Mouse (Mus musculus) ovary, postnatal 10 days (tissue): ENCODE measurements at regions not wholly inside any gene's neighbourhood (a gene's known extent, or its start where the extent isn't known, plus 50 kb on each side); places are given as distances from the start of the nearest gene placed in this dataset.

ENCODE experiments used
- DNase-seq: peaks from one replicate; pipeline ENCODE4 v3.0.0; 2022; ENCODE audit warnings: low spot score

DNA sequence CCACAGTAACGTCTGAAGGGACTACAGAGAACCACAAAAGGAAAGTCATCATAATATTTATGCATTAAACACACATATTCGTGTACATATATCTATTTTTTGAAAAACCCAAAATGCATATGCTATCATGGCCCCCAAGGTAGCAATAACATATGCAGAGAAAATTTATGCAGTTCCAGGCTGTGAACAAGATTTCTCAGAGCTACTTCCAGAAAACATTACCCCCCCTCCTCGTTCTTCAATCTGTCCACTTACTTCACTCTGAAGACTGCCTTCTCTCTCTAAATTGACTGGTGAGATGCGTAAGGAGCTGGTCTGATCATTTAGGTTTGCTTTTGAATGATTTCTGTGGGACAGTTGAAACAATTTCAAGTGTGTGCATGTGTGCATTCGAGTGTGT is 369.3 kb upstream of the Zeb2 start:
- DNase-seq = no peak

- DNase-seq = no peak
Measured at GRCm38 (mm10) chr2:45485477-45485876, 368.3 kb upstream of the Zeb2 start.

GRCm38 (mm10) chr2:45480671-45481070 is 363.5 kb upstream of the Zeb2 start:
- no peak for DNase-seq

DNA sequence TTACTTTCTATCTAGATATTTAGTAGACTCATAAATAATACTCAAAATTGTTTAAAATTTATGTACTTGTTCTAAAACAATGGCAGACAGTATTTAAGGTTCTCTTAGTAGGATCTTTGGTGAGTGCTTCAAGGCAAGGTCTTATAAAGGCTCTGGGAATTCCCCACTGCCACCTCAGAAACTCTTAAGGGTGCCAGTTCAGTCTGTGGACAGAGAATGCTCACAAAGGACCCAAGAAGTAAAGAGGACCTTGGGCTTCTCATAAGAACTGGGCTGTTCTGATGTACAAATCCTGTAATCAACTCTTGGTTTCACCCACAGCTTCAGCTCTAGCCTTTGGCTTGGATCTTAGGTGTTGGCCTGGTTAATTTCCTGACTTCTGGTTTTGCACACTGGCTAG is 358.8 kb upstream of the Zeb2 start:
- DNase-seq = no peak

GRCm38 (mm10) chr2:45464306-45464705 is 347.1 kb upstream of the Zeb2 start:
- no peak for DNase-seq

DNA sequence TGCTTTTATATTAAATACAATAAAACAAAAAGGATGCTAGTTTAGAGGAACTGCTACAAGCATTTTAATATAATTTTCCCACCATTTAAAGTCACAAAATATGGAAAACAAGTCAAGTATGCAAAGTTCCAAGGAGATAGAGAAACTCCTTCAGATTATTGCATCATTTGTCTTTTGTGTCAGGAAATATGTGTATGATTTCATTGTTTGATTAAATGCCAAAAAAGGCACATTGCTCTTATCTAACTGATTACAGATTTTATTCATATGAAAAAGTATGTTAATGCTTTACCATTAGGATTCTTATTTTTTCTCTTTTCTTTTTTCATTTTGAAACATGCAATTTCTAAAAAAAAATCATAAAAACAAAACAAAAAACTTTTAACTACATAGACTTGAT is 342.2 kb upstream of the Zeb2 start:
- DNase-seq = no peak

DNA sequence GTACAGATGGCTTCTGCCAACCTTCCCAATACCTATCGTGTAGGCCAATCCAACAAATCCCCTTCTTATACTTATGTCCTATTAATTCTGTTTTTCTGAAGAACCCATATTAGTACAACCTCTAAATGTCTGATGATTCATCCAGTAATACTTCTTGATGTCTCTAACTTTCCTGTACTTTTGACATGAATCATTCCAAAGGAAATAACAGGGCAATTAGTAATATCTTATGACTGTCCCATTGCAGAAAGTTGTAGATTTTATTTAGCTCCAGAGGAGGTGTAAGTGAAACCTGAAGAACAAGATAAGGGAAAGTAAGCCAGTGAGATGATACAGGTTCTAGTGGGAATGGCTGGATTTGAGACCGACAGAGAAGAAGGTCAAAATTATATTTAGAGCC is 337.6 kb upstream of the Zeb2 start:
- DNase-seq = no peak

- DNase-seq = no peak
Measured at GRCm38 (mm10) chr2:45439146-45439545, 322.0 kb upstream of the Zeb2 start.

DNA sequence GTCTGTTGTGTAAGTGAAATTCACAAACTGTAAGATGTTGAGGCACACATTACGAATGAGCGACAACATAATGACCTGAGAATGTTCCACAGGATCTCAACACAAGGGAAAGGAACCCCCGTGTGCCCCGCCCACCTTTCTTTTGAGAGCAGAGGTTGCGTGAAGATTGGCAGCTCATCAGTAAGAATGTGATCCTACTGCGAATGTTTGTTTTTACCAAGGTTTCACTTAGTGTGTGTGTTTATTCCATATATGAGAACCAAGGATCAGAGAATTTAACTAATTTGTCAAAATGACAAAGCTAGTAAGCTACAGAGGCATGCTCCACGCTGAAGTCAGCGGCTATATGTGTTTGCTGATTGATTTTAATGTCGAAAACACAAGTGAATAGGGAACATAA is 321.5 kb upstream of the Zeb2 start:
- DNase-seq = no peak

DNA sequence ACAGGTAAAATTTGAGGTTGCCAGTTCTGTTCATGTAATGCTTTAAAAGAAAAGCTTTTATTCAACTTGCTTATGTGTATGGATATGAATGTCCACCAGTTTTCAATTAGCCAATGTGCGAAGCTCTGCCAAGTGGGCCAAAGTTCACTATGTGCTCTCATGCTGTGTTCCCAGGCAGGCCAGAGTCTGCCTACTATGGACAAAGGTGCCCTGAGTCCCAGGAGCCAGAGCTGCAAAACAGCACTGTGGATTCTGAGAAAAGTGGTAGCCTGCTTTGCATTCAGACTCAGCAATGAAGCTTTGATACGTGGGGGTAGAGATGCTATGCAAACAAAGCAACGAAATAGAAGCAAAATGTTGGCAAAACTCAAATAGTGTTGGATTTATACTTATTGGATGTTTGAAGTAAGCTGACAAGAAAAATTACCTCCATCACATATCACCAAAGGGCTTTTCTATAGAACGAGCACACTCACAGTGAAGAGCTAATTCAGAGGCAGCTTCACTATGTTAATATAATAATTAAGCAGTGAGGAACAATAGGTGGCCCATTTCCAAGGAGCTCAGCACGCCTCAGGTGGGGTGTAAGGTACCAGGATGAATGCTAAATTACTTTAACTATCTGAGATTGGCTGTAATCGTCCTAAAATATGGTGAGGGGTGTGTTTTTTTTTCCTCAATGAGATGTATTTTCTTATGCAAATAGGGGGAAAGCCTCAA is 318.2 kb upstream of the Zeb2 start:
- no peak for DNase-seq

DNA sequence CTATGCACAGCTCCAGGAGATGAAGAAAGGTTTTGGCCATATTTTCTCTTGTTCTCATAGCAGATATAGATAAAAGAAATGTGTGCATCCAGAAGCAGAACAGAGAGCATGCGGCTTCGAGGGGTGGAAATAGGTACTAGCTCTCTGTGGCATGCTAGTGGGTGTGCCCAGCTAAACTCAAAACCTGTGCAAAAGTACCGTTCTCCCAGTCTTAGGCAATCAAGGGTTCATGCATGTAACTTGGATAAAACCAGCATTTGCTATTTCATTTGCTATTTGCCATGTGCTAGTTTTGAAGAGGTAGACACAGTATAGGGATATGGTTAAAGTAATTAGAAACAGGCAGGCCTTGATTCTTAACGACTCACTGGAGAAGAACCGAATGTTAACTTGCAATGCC is 317.6 kb upstream of the Zeb2 start:
- no peak for DNase-seq

DNA sequence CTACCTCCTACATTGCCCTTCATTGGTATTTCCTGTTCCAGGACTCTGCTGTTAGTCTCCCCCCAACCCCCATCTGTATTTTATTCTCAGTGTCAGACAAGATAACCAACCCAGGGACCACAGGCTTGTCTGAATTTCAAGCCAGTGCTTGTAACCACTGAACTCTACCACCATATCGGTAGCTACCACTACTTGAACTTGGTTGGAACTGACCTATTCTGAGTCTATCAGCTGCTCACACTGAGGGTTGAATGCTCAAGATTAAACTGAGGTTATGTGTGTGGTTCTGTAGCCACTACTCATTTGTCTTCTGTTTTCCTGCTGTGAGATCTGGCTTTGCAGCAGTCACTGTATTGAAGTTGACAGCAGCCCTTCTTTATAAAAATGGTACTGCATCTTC is 317.0 kb upstream of the Zeb2 start:
- DNase-seq = no peak

DNA sequence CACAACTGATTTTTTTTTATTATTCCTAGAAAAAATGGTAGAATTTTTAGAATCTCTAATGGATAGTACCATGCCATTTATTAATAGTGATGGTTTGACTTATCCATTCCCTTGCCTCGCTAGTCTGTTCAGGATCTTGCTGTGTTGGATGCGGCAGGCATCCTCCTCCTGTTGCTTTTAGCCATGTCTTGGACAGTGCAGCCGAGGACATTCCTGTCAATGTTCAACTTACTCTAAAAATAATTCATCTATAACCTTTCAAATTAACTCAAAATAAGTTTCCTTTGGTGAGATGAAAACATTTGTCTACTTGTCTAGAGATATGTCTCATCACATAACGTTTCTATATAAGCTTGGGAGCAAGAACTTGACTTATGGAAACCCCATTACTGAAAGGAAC is 314.2 kb upstream of the Zeb2 start:
- DNase-seq = no peak

- DNase-seq = no peak
Measured at GRCm38 (mm10) chr2:45421774-45422173, 304.6 kb upstream of the Zeb2 start.

- no peak for DNase-seq
Measured at GRCm38 (mm10) chr2:45408136-45408535, 290.9 kb upstream of the Zeb2 start.

GRCm38 (mm10) chr2:45389902-45390492 is 272.8 kb upstream of the Zeb2 start:
- DNase-seq = no peak

DNA sequence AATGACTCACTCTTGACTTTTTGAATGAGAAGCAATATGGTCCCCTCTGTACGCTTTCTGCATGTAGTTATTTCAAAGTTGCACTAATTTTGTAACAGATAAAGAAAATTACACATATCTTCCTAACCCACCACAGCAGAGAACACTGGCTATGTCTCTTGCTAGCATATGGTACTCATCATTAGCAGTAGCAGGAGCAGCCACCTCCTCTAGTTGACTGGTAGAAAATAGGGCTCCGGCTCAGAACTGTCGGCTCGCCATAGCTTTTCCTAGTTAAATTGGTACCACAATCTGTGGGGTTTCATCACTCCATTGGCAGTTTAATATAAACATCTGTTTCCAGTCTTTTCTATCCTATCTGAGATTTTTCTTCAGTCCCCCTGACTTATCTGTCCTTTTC is 254.1 kb upstream of the Zeb2 start:
- no peak for DNase-seq

DNA sequence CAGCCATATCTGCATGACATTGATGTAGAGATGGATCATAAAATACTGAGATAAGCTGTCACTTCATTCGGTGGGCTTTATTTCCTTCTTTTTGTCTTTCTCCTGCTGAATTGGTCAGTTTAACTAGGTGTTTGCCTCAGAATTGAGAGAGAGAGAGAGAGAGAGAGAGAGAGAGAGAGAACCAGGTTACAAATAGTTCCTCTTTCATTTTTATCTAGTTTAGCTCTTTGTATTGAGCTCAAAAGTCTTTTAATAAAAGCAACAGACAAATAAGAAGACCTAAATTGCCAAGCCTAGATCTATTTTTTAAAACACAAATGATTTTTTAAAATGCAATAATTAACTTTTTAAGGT is 253.4 kb upstream of the Zeb2 start:
- DNase-seq = no peak

DNA sequence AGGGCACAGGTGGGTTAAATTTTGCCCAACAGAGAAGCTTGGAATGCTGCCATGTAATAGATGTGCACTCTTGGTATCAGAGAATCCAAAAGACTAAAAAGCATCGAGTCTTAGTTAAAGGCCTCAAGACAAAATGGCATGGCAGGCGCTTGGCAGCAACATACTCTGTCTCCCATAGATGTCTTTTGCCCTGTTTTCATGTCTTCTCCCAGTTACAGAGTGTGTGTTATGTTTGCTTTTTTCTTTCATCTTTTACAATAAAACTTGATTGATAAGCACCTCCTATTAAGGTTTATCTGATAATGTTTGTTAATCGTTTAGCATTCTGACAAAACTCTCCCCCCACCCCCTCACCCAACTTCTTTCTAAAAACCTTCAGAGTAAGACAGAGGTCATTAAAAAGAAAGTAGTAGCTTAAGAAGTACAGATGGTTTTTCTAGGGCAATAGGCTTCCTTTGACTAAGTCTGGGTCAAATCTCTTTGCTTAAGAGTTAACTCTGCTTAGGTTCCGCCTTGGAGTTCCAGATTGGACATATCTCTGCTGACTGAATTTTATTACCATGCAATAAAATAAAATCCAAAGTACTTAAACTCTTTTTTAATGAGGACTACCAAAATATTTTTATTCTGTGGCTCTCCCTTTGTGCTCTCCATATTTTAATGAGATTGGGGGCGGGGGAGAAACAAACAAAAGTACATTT is 252.9 kb upstream of the Zeb2 start:
- no peak for DNase-seq

DNA sequence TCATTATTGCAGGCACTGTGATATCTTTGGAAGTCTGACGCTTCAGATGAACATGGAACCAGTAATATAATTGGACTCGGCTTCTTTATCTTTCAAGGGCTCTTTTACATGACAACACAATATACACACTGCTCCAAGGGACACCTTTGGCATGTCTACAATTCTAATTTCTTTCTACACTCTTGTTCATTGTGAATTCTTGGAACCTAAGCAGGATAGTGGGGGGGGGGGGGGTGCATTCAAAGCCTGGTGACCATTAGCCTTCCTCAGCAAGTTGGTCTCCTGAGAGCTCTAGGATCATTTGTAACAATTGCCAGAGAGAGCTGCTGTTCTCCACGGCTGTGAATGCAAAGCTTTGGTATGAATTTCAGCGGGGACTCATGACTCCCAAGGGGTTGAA is 252.2 kb upstream of the Zeb2 start:
- DNase-seq = no peak

DNA sequence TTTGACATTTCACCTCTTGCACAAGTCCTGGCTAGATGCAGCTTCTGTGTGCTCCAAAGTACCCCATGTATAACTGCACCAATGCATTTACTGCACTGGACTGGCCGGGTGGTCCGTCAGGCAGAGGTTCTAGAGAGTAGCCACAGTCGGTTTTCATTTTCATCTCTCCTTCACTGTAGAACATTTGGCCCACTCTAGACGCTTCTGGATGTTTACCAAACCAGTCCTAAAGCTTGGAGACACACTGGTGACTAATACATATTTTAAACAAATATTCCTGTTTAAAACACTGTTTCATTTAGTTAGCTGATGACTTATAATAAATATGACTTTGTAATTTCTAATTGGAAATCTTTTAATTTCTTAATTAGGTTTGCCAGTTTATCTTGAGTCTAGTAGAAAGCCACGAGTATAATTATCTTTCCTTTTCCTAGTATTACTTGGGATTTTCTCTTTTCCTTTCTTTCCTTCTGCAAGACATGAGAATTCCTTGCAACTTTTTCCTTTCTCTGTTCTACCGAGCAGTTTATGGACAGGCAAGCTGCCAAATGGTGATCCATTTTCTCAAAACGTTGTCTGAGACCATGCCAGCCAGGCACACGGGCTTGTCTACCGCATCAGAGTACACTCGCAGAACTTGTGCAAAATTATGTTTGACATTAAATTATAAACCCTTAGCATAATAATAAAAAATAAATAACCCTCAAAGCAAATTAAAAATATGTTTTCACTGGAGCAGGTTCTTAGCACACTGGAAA is 250.4 kb upstream of the Zeb2 start:
- no peak for DNase-seq

- no peak for DNase-seq
Measured at GRCm38 (mm10) chr2:45357266-45357665, 240.1 kb upstream of the Zeb2 start.

DNA sequence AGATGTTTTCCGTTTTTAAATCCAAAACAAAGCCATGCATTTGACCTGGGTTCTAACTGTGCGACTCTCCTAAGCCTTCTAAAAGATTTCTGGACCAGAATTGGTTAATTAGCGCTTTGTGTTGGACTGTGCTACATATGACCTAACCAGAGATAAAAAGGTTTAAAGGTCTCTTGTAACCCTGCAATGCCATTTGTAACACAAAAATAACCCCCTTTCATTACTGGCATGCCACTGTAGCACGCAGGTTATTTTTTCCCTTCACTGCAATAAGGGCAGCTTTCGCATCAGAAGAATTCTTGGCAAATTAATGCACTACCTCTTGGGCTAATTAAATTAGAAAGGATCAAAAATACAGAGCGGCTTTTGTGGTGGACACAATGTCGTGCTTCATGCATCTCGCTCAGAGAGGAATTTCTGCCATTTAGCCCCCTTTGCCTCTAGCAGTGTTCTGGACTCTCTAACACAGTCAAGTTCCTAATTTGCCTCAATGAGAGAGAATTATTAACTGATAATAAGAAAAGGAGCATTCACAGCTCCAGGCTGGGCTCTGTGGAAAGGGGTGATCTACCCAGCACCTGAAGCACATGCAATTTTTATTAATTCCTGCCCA is 239.5 kb upstream of the Zeb2 start:
- no peak for DNase-seq
